Mouse (Mus musculus): Measurements from ENCODE around the gene Olfr324.

GRCm38 (mm10) chr11:58555536-58555935 lies 39.4 kb upstream of the Olfr324 start, which contains the start of gene Olfr328:
- no peak for TF ChIP-seq MAFK (IDR thresholded peaks at IDR 0.05; ENCODE audit: insufficient read depth, low read depth, low read length)
- TF ChIP-seq HCFC1 (IDR thresholded peaks at IDR 0.05; ENCODE audit: borderline replicate concordance, insufficient read depth, low read length) = no peak
- TF ChIP-seq ZNF384 (IDR thresholded peaks at IDR 0.05; ENCODE audit: low read depth, low read length) = no peak
- no peak for TF ChIP-seq ZC3H11A (IDR thresholded peaks at IDR 0.05; ENCODE audit: borderline replicate concordance, low read depth, low read length)
- no peak for TF ChIP-seq CHD2 (IDR thresholded peaks at IDR 0.05; ENCODE audit: low read depth, low read length)
